Mouse (Mus musculus): ENCODE measurements around the gene Dlg2. TPM values are rescaled to one million over a fixed set of nuclear protein-coding genes. Genes with fewer than 3 reads are reported as not detected.
A peak's percentile ranks its signal among the peaks of the same experiment; 100 is the strongest.

The Dlg2 gene
- polyA plus RNA-seq, 1 experiment from 2014 or later: 13.7 TPM

- DNase-seq (ENCODE audit: low spot score): no peak
These were observed 1686.7 kb downstream of the Dlg2 start for GRCm38 (mm10) chr7:92163150-92163549.

- DNase-seq (ENCODE audit: low spot score): no peak
These were observed 1687.8 kb downstream of the Dlg2 start for GRCm38 (mm10) chr7:92164316-92164715.

GRCm38 (mm10) chr7:92164875-92165518 is 1688.5 kb downstream of the Dlg2 start:
- no peak for DNase-seq (ENCODE audit: low spot score)

- DNase-seq (ENCODE audit: low spot score): no peak
These were observed 1703.6 kb downstream of the Dlg2 start for GRCm38 (mm10) chr7:92180029-92180428.

GRCm38 (mm10) chr7:92180591-92181587 is 1704.4 kb downstream of the Dlg2 start:
- peak; percentile 7 for DNase-seq (ENCODE audit: low spot score)

GRCm38 (mm10) chr7:92181959-92182612 is 1705.6 kb downstream of the Dlg2 start:
- peak; percentile 21 for DNase-seq (ENCODE audit: low spot score)

- DNase-seq (ENCODE audit: low spot score): no peak
These were observed 1708.0 kb downstream of the Dlg2 start for GRCm38 (mm10) chr7:92184371-92185059.

- no peak for DNase-seq (ENCODE audit: low spot score)
These were observed 1709.9 kb downstream of the Dlg2 start for GRCm38 (mm10) chr7:92186341-92186740.

- no peak for DNase-seq (ENCODE audit: low spot score)
These were observed 1712.7 kb downstream of the Dlg2 start for GRCm38 (mm10) chr7:92189149-92189548.

- no peak for DNase-seq (ENCODE audit: low spot score)
These were observed 1719.5 kb downstream of the Dlg2 start for GRCm38 (mm10) chr7:92196004-92196403.

GRCm38 (mm10) chr7:92197621-92198020 is 1721.1 kb downstream of the Dlg2 start:
- DNase-seq (ENCODE audit: low spot score): no peak

- no peak for DNase-seq (ENCODE audit: low spot score)
These were observed 1722.7 kb downstream of the Dlg2 start for GRCm38 (mm10) chr7:92199131-92199530.

GRCm38 (mm10) chr7:92210701-92211100 is 1734.2 kb downstream of the Dlg2 start:
- DNase-seq (ENCODE audit: low spot score): no peak

GRCm38 (mm10) chr7:92213751-92214150 is 1737.3 kb downstream of the Dlg2 start:
- DNase-seq (ENCODE audit: low spot score): no peak

GRCm38 (mm10) chr7:92218171-92218570 is 1741.7 kb downstream of the Dlg2 start:
- no peak for DNase-seq (ENCODE audit: low spot score)

- DNase-seq (ENCODE audit: low spot score): no peak
These were observed 1744.1 kb downstream of the Dlg2 start for GRCm38 (mm10) chr7:92220619-92221018.

GRCm38 (mm10) chr7:92234476-92235202 is 1758.2 kb downstream of the Dlg2 start:
- DNase-seq (ENCODE audit: low spot score): no peak

- DNase-seq (ENCODE audit: low spot score): no peak
These were observed 1759.1 kb downstream of the Dlg2 start for GRCm38 (mm10) chr7:92235541-92236031.

GRCm38 (mm10) chr7:92240908-92241307 is 1764.4 kb downstream of the Dlg2 start:
- DNase-seq (ENCODE audit: low spot score): no peak

GRCm38 (mm10) chr7:92247594-92247993 is 1771.1 kb downstream of the Dlg2 start:
- no peak for DNase-seq (ENCODE audit: low spot score)
